Mouse (Mus musculus) midbrain, embryonic 10.5 days (tissue): ENCODE measurements around the gene Gm48551. TPM values are rescaled to one million over a fixed set of nuclear protein-coding genes. Genes with fewer than 3 reads are reported as not detected.

ENCODE experiments used
- DNase-seq: peaks from one replicate; pipeline ENCODE4 v3.0.0-alpha.2; 2017; ENCODE audit warnings: low spot score
- H3K27ac ChIP-seq: fragments of 300-500 bp; sonication (generic); replicated peaks from 2 replicates; pipeline ENCODE4 v1.5.1; 2016; ENCODE audit warnings: mild to moderate bottlenecking
- H3K27me3 ChIP-seq: fragments of 300-500 bp; sonication (generic); 2 replicates; pipeline ENCODE4 v1.6.1; 2016; ENCODE audit warnings: low read depth, mild to moderate bottlenecking; ENCODE audit not compliant: poor library complexity, severe bottlenecking
- H3K36me3 ChIP-seq: fragments of 300-500 bp; sonication (generic); 2 replicates; pipeline ENCODE4 v1.6.1; 2016; ENCODE audit warnings: mild to moderate bottlenecking, moderate library complexity
- H3K4me1 ChIP-seq: fragments of 300-500 bp; sonication (generic); 2 replicates; pipeline ENCODE4 v1.6.1; 2016
- H3K4me3 ChIP-seq: fragments of 300-500 bp; sonication (generic); 2 replicates; pipeline ENCODE4 v1.5.1; 2016; ENCODE audit warnings: mild to moderate bottlenecking, moderate library complexity
- H3K9me3 ChIP-seq: fragments of 300-500 bp; sonication (generic); replicated peaks from 2 replicates; pipeline ENCODE4 v1.6.1; 2016; ENCODE audit warnings: mild to moderate bottlenecking
- WGBS: fragments of 180-500 bp; shearing (Covaris S2); methylation state at CpG from one replicate; pipeline ENCODE4 v1.1.7; 2016; 5-methylcytosine and 5-hydroxymethylcytosine counted together
- polyA plus RNA-seq: library from polyadenylated mRNA; unstranded; fragments of >200 nt; fragmentation: Nextera tagmentation; extraction: Ambion mirVana; gene quantifications from 2 replicates; pipeline ENCODE4 v1.2.1, GENCODE M21; 2016

Gene Gm48551
- polyA plus RNA-seq, 1 experiment from 2014 or later = 2.9 TPM

DNA sequence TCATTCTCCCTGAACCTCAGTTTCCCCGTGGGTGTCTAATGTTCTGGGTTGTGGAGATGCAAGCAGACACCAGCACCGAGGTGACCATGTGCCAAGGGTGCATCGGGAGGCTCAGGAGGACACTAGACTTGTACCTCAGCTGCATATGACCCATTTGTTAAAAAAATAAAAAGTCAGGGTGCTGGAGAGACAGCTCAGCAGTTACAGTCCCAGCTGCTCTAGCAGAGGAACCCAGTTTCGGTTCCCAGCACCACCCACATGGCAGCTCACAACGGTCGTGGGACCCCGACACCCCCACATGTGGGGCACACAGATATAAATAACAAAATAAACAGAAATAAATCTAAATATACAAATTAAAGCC is 44.2 kb downstream of the Gm48551 start:
- Histone ChIP-seq H3K27me3 (peaks cover 86% of the 10 kb centered on the region), H3K9me3 (no peaks in the 10 kb centered on the region; the same call in 1 of the 2 replicates), H3K4me3 (peak overlapping the region; percentile 81; the same call in 1 of the 2 replicates), H3K4me1 (peaks cover 64% of the 10 kb centered on the region), H3K27ac (no peak overlapping the region), H3K36me3 (no peaks in the 10 kb centered on the region)
- DNase-seq = no peak
- 90% methylated on average over 7 of the region's 7 CpGs for WGBS

DNA sequence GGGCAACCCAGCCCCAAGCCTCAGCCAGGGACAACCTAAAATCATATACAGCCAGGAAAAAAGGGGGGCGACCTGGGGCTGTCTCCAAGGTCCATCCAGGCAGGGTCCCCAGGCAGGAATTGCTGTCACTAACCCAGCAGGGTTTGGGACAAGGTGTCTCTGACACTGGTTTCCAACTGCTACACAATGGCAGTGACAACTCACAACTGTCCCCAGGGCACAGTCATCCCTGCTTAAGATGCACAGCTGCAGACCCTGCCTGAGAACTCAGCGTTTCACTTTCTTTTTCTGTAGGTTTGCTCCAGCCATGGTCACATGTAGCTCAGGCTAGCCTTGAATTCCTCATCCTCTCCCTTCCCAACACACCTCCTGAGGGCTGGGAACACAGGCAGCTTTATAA is 44.8 kb downstream of the Gm48551 start:
- Histone ChIP-seq H3K9me3 (no peaks in the 10 kb centered on the region; the same call in 1 of the 2 replicates), H3K4me1 (peaks cover 68% of the 10 kb centered on the region), H3K27ac (no peak overlapping the region), H3K4me3 (peak overlapping the region; percentile 81), H3K36me3 (no peaks in the 10 kb centered on the region), H3K27me3 (peaks cover 86% of the 10 kb centered on the region)
- peak; percentile 12 for DNase-seq
- WGBS = 16% methylated on average over 2 of the region's 2 CpGs

DNA sequence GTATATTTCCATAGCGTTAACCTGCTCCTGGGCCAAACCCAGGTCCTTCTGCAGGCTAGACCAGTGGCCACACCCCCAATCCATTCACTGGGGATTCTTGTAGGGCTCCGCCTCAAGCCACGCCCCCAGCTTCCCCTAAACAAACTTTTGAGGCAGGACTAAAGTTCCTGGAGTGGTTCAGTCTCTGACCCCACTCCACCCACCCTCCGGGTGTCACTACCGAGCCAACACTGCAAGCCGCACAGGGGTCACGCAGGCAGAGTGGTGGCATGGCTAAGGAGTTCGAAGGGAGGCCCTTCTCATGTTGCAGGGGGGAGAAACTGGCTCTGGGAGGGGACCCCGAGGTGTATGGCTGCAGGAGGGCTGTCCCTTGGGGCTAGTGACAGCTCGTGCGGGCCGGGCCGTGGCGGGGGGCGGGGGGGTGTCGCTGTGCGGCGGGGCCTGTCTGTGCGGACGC is 45.4 kb downstream of the Gm48551 start:
- Histone ChIP-seq H3K4me1 (peaks cover 64% of the 10 kb centered on the region), H3K27me3 (peaks cover 86% of the 10 kb centered on the region), H3K9me3 (no peaks in the 10 kb centered on the region), H3K27ac (peak overlapping the region; percentile 94), H3K36me3 (no peaks in the 10 kb centered on the region), H3K4me3 (peak overlapping the region; percentile 81)
- under 1% methylated on average over 20 of the region's 20 CpGs for WGBS
- peak; percentile 72 for DNase-seq

DNA sequence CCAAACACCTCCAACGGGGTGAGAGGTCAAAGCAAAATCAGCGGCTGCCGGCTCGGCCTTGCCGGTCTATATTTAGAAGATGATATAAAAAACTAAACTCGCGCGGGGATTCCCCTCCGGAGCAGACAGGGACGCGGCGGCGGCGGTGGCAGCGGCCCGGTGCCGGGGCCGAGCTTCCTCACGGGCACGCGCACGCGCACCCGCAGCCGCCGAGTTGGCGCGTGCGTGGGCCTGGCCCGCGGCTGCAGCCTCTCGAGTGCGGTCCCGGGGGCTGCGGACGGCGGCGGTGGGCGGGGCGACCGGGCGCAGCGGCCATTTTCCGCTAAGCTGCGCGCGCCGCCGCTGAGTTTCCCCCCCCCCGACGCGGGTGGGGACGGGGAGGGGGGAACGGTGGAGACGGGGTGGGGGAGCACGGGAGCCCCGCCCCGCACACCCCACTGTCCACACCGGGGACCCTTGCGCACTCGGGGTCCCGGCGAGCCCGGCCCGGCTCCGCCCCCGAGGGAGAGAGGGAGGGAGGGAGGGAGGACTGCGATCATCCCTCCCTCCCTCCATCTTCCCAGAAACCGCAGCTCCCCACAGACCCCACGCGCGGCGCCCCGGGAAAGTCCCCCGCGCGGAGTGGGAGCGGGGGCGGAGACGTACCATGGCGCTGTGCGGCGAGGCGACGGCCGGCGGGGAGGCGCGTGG is 46.0 kb downstream of the Gm48551 start:
- no peaks in the 10 kb centered on the region for H3K36me3 ChIP-seq
- peaks cover 58% of the 10 kb centered on the region for H3K4me1 ChIP-seq
- peaks cover 86% of the 10 kb centered on the region for H3K27me3 ChIP-seq
- peak overlapping the region; percentile 94 for H3K27ac ChIP-seq
- peak overlapping the region; percentile 81 for H3K4me3 ChIP-seq
- WGBS = under 1% methylated on average over 71 of the region's 89 CpGs
- DNase-seq = peak; percentile 80
- H3K9me3 ChIP-seq = no peaks in the 10 kb centered on the region

DNA sequence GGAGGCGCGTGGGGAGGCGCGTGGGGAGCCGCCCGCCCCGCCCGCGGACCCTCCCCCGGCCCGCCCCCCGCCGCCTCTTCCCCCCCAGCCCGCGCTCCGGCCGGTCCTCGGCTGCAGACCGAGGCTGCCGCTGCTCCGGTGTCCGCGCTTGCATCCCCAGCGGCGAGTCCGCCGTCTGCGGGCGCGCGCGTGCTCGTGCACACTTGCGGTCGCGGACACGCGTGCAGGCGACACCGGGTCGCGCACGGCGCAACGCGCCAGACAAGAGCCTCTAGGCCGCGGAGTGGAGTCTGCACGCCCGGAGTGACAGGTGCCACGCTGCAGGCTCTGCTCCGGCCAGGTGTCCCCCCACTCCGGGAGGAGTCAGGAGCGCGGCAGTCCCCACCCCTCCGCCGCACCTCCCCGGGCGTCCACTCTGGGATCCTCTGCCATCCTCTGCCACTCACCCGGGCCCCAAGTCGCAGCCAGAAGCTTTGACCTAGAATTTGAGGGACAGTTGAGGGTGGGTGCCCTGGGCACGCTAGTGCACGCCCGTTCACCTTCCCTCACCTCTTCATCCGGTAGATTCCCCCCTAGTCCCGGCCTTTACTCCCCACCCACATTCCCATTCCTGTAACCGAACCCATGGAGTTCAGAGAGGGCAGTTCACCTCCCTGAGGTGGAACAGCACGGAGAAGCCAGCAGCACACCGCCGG is 46.7 kb downstream of the Gm48551 start:
- H3K27me3 ChIP-seq = peaks cover 85% of the 10 kb centered on the region
- H3K4me3 ChIP-seq = peak overlapping the region; percentile 81
- H3K9me3 ChIP-seq = no peaks in the 10 kb centered on the region
- DNase-seq = peak; percentile 40
- peaks cover 54% of the 10 kb centered on the region for H3K4me1 ChIP-seq
- 2% methylated on average over 64 of the region's 70 CpGs for WGBS
- no peaks in the 10 kb centered on the region for H3K36me3 ChIP-seq
- peak overlapping the region; percentile 94 for H3K27ac ChIP-seq

DNA sequence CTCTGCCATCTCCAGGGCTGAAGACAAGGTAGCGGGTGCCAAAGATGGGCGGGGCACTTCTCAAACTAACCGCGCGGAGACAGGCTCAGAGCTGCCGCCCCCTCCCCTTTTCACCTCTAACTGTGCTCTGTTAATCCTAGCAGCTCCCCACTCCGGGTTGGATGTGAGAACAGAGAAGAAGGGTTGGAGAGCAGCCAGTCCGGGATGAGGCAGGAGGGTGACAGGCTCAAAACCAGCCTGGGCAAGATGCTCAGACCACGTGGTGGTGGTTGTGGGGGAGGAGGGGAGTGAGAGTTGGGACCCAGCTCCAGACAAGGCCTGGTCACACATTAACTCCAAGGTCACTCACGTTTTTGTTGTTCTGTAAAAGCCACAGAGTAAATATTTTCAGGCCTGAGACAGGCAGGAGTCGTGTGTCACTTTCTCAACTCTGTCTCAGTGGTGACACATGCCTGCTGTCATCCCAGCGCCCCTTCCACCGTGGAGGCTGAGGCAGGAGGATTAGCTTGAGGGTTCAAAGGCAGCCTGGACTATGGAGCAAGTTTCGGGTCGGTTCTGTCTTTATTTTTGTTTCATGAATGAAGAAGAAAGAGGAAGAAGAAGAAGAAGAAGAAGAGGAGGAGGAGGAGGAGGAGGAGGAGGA is 47.4 kb downstream of the Gm48551 start:
- peak overlapping the region; percentile 81 for H3K4me3 ChIP-seq
- WGBS = 13% methylated on average over 15 of the region's 15 CpGs
- peaks cover 47% of the 10 kb centered on the region for H3K4me1 ChIP-seq
- H3K27ac ChIP-seq = peak overlapping the region; percentile 94
- DNase-seq = peak; percentile 35
- H3K9me3 ChIP-seq = no peaks in the 10 kb centered on the region
- H3K36me3 ChIP-seq = no peaks in the 10 kb centered on the region
- peaks cover 85% of the 10 kb centered on the region for H3K27me3 ChIP-seq

DNA sequence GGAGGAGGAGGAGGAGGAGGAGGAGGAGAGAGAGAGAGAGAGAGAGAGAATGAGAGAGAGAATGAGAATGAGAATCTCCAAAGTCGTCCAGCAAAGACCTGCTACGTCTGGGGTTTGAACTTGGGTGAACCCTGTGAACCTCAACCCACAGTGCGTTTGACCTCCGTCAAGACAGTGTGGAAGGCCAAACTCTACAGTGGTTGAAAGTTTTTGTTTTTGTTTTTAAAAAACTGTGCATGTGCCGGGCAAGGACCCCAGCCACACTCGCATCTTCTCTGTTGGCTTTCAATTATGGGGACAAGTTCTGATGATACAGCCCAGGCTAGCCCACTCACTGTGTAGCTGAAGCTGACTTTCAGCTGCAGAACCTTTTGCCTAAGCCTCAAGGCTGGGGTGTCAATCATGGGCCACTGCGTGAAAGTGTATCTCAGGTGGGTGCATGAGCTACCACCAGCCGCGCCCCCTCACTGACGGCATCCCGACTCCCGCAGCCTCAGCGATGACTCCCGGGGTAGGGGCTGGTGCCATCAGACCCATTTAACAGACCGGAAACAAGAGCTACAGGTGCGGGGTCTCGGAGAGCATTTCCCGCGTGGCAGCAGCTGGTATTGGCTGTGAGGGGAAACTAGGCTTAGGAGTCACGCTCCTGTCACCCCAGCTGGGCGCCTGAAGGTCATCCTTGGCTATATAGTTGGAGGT is 48.1 kb downstream of the Gm48551 start:
- no peaks in the 10 kb centered on the region for H3K9me3 ChIP-seq
- peaks cover 82% of the 10 kb centered on the region for H3K27me3 ChIP-seq
- H3K4me1 ChIP-seq = peaks cover 40% of the 10 kb centered on the region
- H3K4me3 ChIP-seq = peak overlapping the region; percentile 40; the same call in 1 of the 2 replicates
- no peaks in the 10 kb centered on the region for H3K36me3 ChIP-seq
- DNase-seq = peak; percentile 12
- WGBS = 68% methylated on average over 21 of the region's 21 CpGs
- H3K27ac ChIP-seq = no peak overlapping the region

DNA sequence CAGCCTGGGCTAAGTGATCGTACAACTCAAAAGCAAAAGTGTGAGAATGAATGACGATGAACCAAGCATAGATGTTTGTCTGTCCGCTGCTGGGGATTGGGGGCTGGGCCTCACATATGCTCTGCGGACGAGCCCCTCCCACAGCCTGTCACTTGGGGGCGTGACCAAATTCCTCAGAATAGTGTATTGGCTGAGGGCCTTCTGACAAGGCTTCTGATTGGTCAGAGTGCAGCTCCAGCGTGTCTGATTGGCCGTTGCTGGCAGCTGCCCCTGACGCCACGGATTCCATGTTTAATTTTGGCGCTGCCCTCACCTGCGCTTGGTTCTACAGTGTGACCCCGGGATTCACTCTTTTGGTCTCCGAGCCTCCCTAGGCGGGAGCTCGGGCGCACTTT is 48.6 kb downstream of the Gm48551 start:
- H3K36me3 ChIP-seq = no peaks in the 10 kb centered on the region
- peaks cover 77% of the 10 kb centered on the region for H3K27me3 ChIP-seq
- 5% methylated on average over 17 of the region's 17 CpGs for WGBS
- peak overlapping the region; percentile 40 for H3K4me3 ChIP-seq
- H3K4me1 ChIP-seq = peaks cover 40% of the 10 kb centered on the region
- H3K9me3 ChIP-seq = no peaks in the 10 kb centered on the region
- peak overlapping the region; percentile 55 for H3K27ac ChIP-seq
- peak; percentile 83 for DNase-seq

DNA sequence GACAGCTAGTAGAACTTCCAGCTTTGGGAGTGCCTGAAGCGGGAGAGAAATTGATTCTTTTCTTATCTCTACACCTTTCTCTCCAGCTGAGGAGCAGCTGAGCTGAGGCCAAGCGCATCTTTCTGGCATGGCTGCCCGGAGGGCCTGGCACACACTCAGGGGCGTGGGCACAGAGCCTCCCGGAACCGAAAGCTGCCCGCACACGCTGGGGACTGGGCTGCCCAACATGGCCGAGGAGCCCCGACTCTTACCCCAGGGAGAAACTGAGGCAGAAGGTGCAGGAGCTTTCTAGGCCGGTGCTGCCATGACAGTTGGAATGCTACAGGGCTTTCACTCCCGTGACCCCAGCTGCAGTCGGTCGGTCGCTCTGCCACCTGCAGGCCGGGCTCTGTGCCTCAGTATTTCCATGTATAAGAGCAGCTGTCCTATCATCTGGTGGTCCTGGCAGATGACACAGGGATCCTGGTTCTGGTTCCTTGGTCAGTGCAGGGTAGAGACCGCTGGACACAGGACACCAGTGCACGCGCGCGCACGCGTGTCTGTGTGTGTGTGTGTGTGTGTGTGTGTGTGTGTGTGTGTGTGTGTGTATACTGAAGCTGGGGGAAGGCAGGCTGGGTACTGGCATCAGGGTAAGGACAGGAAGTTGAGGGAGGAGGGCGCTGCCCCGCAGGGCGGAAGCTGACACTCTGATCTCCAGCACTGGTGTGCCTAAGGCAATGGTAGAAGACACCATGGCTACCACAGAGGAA is 49.4 kb downstream of the Gm48551 start:
- Histone ChIP-seq H3K27ac (0 out of 2 replicates have a peak overlapping the region, but pooled peaks have one; percentile 55), H3K36me3 (no peaks in the 10 kb centered on the region), H3K4me1 (peaks cover 40% of the 10 kb centered on the region), H3K4me3 (0 out of 2 replicates have a peak overlapping the region, but pooled peaks have one; percentile 40), H3K27me3 (peaks cover 68% of the 10 kb centered on the region), H3K9me3 (no peaks in the 10 kb centered on the region)
- DNase-seq = peak; percentile 11
- WGBS = 83% methylated on average over 26 of the region's 26 CpGs

DNA sequence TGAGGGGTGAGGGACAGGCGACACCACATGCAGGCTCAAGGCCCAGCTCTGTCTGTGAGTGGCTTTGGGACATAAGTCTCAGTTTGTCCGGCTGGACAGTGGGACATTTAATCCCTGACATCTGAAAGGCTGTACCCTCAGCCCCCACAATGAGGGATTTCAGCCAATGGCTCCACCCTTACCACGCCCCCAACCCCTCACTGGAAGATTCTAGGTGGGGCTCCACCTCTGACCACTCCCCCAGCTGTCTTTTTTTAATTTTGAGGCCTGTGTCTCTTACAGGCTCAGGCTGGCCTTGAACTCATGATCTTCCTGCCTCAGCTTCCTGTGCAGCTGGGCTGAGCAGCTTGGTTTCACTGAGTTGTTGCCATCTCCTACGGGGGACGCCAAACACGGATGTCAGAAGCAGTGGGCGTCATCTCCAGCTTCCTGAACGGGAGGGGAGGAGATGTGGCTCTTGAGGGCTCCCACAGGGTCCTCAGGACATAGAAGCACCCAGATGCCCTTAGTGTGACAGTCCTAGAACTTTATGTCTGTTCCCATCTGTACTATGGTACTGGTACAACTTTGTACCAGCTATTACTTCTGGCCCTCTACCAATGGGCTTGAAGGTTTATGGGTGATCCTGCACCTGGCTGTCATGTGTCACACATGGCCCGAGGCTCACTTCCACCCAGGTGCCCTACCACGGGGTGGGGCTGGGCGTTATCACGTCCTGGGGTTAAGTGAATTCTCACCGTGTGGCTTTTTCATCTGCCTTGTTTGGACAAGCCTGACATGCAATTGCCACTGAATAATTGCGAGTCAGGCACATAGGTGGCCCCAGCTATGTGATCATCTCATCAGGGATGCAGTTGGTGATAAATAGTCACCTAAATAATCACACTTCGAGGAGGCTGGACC is 50.3 kb downstream of the Gm48551 start:
- peak; percentile 11 for DNase-seq
- Histone ChIP-seq H3K36me3 (no peaks in the 10 kb centered on the region), H3K4me1 (peaks cover 35% of the 10 kb centered on the region), H3K27me3 (peaks cover 60% of the 10 kb centered on the region), H3K4me3 (no peak overlapping the region), H3K27ac (no peak overlapping the region), H3K9me3 (no peaks in the 10 kb centered on the region)
- WGBS = 67% methylated on average over 15 of the region's 15 CpGs

DNA sequence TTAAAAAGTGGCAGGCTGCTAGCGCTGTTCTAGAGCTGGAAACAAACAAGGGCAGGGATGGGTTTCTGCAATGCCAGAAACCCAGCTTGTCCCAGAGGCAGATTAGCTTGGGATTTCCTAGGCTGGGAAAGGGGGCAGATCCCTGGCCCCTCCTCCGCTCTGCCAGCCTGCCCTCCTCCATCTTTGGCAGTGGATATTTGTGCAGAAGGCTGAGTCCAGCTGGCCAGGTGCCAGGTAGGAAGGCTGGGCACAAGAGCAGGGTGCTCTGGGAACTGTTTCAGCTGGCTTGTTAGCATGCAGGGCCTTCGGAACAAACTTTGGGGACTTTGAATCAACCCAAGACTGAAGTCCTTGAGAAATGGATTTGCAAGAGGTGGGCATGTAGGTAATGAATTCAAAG is 51.2 kb downstream of the Gm48551 start:
- Histone ChIP-seq H3K27me3 (peaks cover 59% of the 10 kb centered on the region), H3K27ac (no peak overlapping the region), H3K4me1 (peaks cover 30% of the 10 kb centered on the region), H3K36me3 (no peaks in the 10 kb centered on the region), H3K4me3 (no peak overlapping the region), H3K9me3 (no peaks in the 10 kb centered on the region)
- no peak for DNase-seq
- 84% methylated on average over 3 of the region's 3 CpGs for WGBS
